Mouse (Mus musculus) limb, embryonic 15.5 days (tissue): ENCODE data around the gene Metrnl. TPM values are rescaled to one million over a fixed set of nuclear protein-coding genes. Genes with fewer than 3 reads are reported as not detected.
A peak's percentile ranks its signal among the peaks of the same experiment; 100 is the strongest.

Source experiments
- ATAC-seq: fragments of 200-750 bp; cut with Nextera tagmentation; 2 replicates; pipeline ENCODE4 v1.8.0; 2017; ENCODE audit warnings: low read depth, moderate TSS enrichment; ENCODE audit not compliant: insufficient number of reproducible peaks, low FRiP score, low TSS enrichment
- H3K27ac ChIP-seq: fragments of 300-500 bp; sonication (generic); 2 replicates; pipeline ENCODE4 v1.5.1; 2015; ENCODE audit warnings: moderate library complexity, mild to moderate bottlenecking, inconsistent platforms
- H3K27me3 ChIP-seq: fragments of 300-500 bp; sonication (generic); 2 replicates; pipeline ENCODE4 v1.6.1; 2015; ENCODE audit warnings: inconsistent platforms
- H3K36me3 ChIP-seq: fragments of 300-500 bp; sonication (generic); 2 replicates; pipeline ENCODE4 v1.6.1; 2015; ENCODE audit warnings: inconsistent platforms
- H3K4me1 ChIP-seq: fragments of 300-500 bp; sonication (generic); 2 replicates; pipeline ENCODE4 v1.6.1; 2015; ENCODE audit warnings: inconsistent platforms
- H3K4me2 ChIP-seq: fragments of 300-500 bp; sonication (generic); 2 replicates; pipeline ENCODE4 v1.6.1; 2015; ENCODE audit warnings: mild to moderate bottlenecking, inconsistent platforms
- H3K4me3 ChIP-seq: fragments of 300-500 bp; sonication (generic); 2 replicates; pipeline ENCODE4 v1.5.1; 2015; ENCODE audit warnings: mild to moderate bottlenecking, inconsistent platforms
- H3K9ac ChIP-seq: fragments of 300-500 bp; sonication (generic); 2 replicates; pipeline ENCODE4 v1.6.1; 2015; ENCODE audit warnings: inconsistent platforms
- H3K9me3 ChIP-seq: fragments of 300-500 bp; sonication (generic); 2 replicates; pipeline ENCODE4 v1.6.1; 2016; ENCODE audit warnings: inconsistent platforms
- WGBS: fragments of 180-500 bp; shearing (Covaris S2); methylation state at CpG from one replicate; pipeline ENCODE4 v1.1.7; 2015; 5-methylcytosine and 5-hydroxymethylcytosine counted together
- polyA plus RNA-seq: library from polyadenylated mRNA; unstranded; fragments of >200 nt; fragmentation: Nextera tagmentation; extraction: Ambion mirVana; gene quantifications from 2 replicates; pipeline ENCODE4 v1.2.1, GENCODE M21; 2015

Metrnl gene
- polyA plus RNA-seq, 1 experiment from 2014 or later = 77.1 TPM

GRCm38 (mm10) chr11:121667541-121667940 lies 33.8 kb upstream of the Metrnl start:
- Histone ChIP-seq H3K9me3 (no peaks in the 10 kb centered on the region), H3K4me3 (no peak overlapping the region), H3K9ac (no peak overlapping the region), H3K4me1 (peaks cover 6% of the 10 kb centered on the region; the same call in 1 of the 2 replicates), H3K36me3 (peaks cover 17% of the 10 kb centered on the region), H3K4me2 (no peak overlapping the region), H3K27me3 (no peaks in the 10 kb centered on the region), H3K27ac (no peak overlapping the region)
- 69% methylated on average over 4 of the region's 4 CpGs for whole genome bisulfite sequencing
- ATAC-seq = no peak

DNA sequence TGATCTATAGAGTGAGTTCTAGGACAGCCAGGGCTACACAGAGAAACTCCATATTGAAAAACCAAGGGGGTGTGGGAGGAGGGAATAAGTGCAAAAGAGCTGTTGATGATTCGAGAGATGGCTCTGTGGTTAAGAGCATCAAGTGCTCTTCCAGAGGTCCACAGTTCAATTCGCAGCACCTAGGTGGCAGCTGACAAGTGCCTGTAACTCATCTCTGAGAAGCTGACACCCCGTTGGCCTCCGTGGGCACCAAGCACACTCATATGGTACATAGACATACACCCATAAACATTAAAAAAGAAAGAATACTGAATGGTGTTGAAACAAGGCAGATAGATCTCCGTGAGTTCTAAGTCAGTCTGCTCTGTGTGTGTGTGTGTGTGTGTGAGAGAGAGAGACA lies 32.6 kb upstream of the Metrnl start:
- Histone ChIP-seq H3K9ac (no peak overlapping the region), H3K27ac (no peak overlapping the region), H3K9me3 (no peaks in the 10 kb centered on the region), H3K27me3 (no peaks in the 10 kb centered on the region), H3K36me3 (peaks cover 14% of the 10 kb centered on the region), H3K4me3 (no peak overlapping the region), H3K4me1 (peaks cover 11% of the 10 kb centered on the region), H3K4me2 (no peak overlapping the region)
- WGBS = 91% methylated on average over 5 of the region's 5 CpGs
- ATAC-seq = no peak

GRCm38 (mm10) chr11:121670926-121671325 lies 30.4 kb upstream of the Metrnl start:
- Histone ChIP-seq H3K9me3 (no peaks in the 10 kb centered on the region), H3K36me3 (peaks cover 9% of the 10 kb centered on the region; the same call in 1 of the 2 replicates), H3K4me2 (no peak overlapping the region), H3K4me1 (peaks cover 14% of the 10 kb centered on the region), H3K4me3 (no peak overlapping the region), H3K27ac (no peak overlapping the region), H3K27me3 (no peaks in the 10 kb centered on the region), H3K9ac (no peak overlapping the region)
- 68% methylated on average over 5 of the region's 5 CpGs for WGBS
- no peak for ATAC-seq

- 2% methylated on average over 22 of the region's 22 CpGs for WGBS
- Histone ChIP-seq H3K27me3 (no peaks in the 10 kb centered on the region), H3K9me3 (no peaks in the 10 kb centered on the region), H3K9ac (peak overlapping the region; percentile 57), H3K4me3 (peak overlapping the region; percentile 69), H3K36me3 (peaks cover 6% of the 10 kb centered on the region; the same call in 1 of the 2 replicates), H3K4me2 (peak overlapping the region; percentile 78), H3K4me1 (peaks cover 14% of the 10 kb centered on the region), H3K27ac (peak overlapping the region; percentile 94)
- peak; percentile 31; the same call in 1 of the 2 replicates for ATAC-seq
These were observed 28.9 kb upstream of the Metrnl start for GRCm38 (mm10) chr11:121672312-121672989.

DNA sequence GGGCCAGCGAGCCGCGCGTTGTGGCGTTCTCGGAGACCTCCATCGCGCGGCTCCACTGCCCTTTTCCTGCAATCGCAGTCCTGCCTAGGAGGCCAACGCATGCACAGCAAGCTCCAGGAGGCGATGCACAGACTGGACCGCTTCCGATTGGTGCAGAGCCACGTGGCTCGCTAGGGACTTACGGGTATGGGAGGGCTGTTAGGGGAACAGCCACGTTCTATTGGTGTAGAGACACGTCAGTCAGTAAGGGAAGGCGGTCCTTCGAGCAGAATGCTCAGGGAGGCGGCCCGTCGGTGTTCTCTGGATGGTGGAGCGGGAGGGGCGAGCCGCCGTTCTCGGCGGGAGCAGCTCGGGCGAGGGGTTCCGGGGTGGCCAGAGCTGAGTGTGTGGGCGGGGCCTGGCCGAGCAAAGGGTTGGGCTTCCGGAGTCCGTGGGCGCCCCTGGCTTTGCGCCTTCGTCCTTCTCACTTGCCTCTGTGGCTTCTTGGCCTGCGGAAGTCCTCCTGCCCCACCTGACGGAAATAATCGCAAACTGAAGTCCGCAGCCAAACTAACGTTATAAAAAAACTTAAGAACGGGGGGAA lies 28.3 kb upstream of the Metrnl start, which contains the start of gene B3gntl1:
Gene B3gntl1, minus strand, starts transcription at position 164 of the 583 bp plus-strand sequence.
- Histone ChIP-seq H3K4me1 (peaks cover 14% of the 10 kb centered on the region), H3K4me3 (peak within 1 kb of the TSS; percentile 69), H3K4me2 (peak within 1 kb of the TSS; percentile 78), H3K27ac (peak within 1 kb of the TSS; percentile 94), H3K9ac (peak within 1 kb of the TSS; percentile 57), H3K27me3 (no peaks in the 10 kb centered on the region), H3K36me3 (0 out of 2 replicates have a peak, but pooled peaks cover under 1% of the 10 kb centered on the region), H3K9me3 (no peaks in the 10 kb centered on the region)
- WGBS = under 1% methylated on average over 46 of the region's 46 CpGs
- ATAC-seq = peak; percentile 100

- Histone ChIP-seq H3K36me3 (no peaks in the 10 kb centered on the region), H3K4me3 (peak overlapping the region; percentile 69), H3K4me1 (peaks cover 14% of the 10 kb centered on the region), H3K9me3 (no peaks in the 10 kb centered on the region), H3K27me3 (no peaks in the 10 kb centered on the region), H3K9ac (peak overlapping the region; percentile 5; the same call in 1 of the 2 replicates), H3K27ac (peak overlapping the region; percentile 86), H3K4me2 (peak overlapping the region; percentile 78)
- WGBS = 71% methylated on average over 7 of the region's 7 CpGs
- ATAC-seq = no peak; the same call in 1 of the 2 replicates
These were observed 27.7 kb upstream of the Metrnl start for GRCm38 (mm10) chr11:121673629-121674028.

DNA sequence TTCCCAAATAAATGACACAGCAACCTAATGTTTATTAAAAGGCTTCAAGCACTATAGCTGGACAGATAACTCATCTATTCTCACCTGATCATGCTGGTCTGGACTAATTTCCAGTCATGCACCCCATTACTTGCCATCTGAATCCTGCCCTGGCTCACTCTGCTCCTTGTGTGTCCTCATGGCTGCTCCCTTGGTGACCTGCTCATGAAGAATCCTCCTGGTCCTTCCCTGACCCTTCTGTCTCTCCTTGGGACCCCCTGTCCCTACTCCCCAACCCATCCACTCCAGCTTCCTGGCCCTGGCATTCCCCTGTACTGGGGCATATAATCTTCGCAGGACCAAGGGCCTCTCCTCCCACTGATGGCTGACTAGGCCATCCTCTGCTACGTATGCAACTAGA lies 24.5 kb upstream of the Metrnl start:
- Histone ChIP-seq H3K36me3 (no peaks in the 10 kb centered on the region), H3K9ac (no peak overlapping the region), H3K4me1 (peaks cover 14% of the 10 kb centered on the region), H3K27me3 (no peaks in the 10 kb centered on the region), H3K9me3 (no peaks in the 10 kb centered on the region), H3K4me2 (no peak overlapping the region), H3K27ac (no peak overlapping the region), H3K4me3 (no peak overlapping the region)
- no peak for ATAC-seq
- WGBS = 94% methylated on average over 2 of the region's 2 CpGs

DNA sequence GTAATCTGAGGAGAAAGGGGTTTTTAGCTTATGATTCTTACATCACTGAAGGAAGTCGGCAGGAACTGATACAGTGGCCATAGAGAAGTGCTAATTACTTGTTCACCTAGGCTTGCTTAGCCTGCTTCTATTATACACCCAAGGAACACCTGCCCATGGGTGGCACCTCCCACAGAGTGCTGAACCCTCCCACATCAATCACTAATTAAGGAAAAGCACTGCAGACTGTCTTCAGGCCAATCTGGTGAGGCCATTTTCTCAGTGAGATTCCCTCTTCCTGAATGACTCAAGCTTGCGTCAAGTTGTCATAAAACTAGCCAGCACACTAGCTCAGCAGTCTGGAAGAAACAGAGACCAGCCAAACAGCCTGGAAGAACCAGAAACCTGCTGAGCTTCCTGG lies 21.8 kb upstream of the Metrnl start:
- Histone ChIP-seq H3K4me1 (no peaks in the 10 kb centered on the region), H3K27ac (no peak overlapping the region), H3K4me3 (no peak overlapping the region), H3K27me3 (no peaks in the 10 kb centered on the region), H3K36me3 (no peaks in the 10 kb centered on the region), H3K9me3 (no peaks in the 10 kb centered on the region), H3K4me2 (no peak overlapping the region), H3K9ac (no peak overlapping the region)
- no peak for ATAC-seq
- 54% methylated on average over 2 of the region's 2 CpGs for WGBS

DNA sequence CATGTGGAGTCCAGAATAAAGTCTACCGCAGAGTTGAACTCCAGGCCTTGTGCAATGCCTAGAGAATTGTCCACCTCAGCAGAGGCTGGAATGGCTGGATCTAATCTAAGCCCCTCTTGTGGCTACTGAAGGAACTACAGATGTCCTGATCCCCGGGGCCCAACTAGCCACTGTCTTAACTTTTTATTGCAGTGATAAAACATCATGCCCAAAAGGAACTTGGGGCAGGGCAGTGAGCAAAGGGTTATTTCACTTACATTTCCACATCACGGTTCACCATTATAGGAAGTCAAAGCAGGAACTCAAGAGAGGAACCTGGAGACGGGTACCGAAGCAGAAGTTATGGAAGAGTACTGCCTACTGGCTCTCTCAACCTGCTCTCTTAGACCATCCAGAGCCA lies 20.6 kb upstream of the Metrnl start:
- Histone ChIP-seq H3K4me3 (no peak overlapping the region), H3K4me2 (no peak overlapping the region), H3K9ac (no peak overlapping the region), H3K4me1 (no peaks in the 10 kb centered on the region), H3K9me3 (no peaks in the 10 kb centered on the region), H3K27ac (no peak overlapping the region), H3K36me3 (no peaks in the 10 kb centered on the region), H3K27me3 (no peaks in the 10 kb centered on the region)
- no peak for ATAC-seq
- 58% methylated on average over 5 of the region's 5 CpGs for WGBS

DNA sequence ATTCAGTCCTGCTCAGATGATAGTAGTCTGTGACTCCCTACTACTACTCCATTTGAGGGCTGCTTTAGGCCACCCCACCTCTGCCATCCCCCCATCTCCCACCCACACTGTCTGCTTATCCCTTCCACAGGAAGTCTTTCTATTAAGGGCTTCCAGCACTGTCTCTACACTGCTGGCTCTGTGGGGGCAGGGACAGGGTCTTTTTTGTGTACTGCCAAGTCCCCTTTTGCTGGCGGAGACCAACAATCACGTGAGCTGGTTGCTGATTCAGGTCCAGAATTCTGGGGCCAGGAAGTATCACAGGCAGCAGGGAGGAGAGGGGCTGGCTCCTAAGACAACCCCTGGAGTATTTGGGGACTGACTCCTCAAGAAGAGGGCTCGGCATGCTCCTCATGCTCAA lies 18.1 kb upstream of the Metrnl start:
- no peak overlapping the region for H3K27ac ChIP-seq
- H3K9ac ChIP-seq = no peak overlapping the region
- no peak overlapping the region for H3K4me3 ChIP-seq
- ATAC-seq = no peak
- H3K4me2 ChIP-seq = no peak overlapping the region
- WGBS = 51% methylated on average over 3 of the region's 3 CpGs
- H3K36me3 ChIP-seq = no peaks in the 10 kb centered on the region
- no peaks in the 10 kb centered on the region for H3K9me3 ChIP-seq
- peaks cover 13% of the 10 kb centered on the region for H3K4me1 ChIP-seq
- no peaks in the 10 kb centered on the region for H3K27me3 ChIP-seq

DNA sequence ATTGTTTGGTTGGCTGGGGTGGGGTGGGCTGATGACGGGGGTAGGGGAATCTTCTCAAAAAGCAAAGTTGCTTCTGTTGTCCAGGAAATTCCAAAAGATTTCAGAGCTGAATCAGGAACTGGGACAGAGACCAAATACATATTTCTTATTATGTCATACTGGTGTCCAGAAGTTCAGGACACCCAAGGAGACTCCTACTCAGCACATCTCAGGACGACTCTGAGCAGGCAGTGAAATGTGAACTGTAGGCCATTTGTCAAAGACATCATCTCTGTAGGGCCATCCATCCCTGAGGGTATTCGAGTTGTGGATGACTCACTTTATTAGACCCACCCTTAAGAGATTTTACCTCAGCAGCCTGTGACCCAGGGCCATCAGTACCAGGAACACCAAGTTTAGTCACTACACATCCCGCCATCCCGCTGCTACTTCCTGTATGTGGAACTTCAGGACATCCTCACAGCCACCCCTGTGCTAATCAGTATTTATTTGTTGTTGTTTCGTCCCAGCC lies 15.8 kb upstream of the Metrnl start:
- H3K9me3 ChIP-seq = no peaks in the 10 kb centered on the region
- H3K4me2 ChIP-seq = no peak overlapping the region
- H3K27ac ChIP-seq = no peak overlapping the region
- ATAC-seq = no peak
- 66% methylated on average over 6 of the region's 6 CpGs for WGBS
- no peaks in the 10 kb centered on the region for H3K27me3 ChIP-seq
- H3K4me3 ChIP-seq = no peak overlapping the region
- H3K36me3 ChIP-seq = no peaks in the 10 kb centered on the region
- H3K4me1 ChIP-seq = peaks cover 13% of the 10 kb centered on the region
- no peak overlapping the region for H3K9ac ChIP-seq

DNA sequence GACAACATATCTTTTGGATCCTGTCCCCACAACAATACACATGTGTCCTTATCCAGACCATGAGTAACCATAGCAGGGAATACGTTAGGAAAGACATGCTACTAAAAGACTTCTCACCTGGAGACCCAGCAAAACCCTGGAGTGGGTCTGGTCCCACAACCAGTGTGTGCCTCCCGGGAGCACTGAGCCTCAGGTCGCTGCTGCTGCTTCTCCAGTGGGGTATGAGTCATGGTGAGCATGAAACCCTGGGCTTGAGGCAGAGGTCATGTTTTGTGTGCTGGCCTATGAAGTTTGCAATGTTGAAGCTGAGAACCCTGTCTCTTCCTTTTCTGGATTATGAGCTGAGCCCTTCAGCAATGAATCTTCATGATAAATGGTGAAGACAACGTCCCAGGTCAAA lies 15.3 kb upstream of the Metrnl start:
- Histone ChIP-seq H3K27me3 (no peaks in the 10 kb centered on the region), H3K27ac (peak overlapping the region; percentile 65; the same call in 1 of the 2 replicates), H3K4me1 (peaks cover 13% of the 10 kb centered on the region), H3K4me2 (no peak overlapping the region), H3K9ac (no peak overlapping the region), H3K4me3 (no peak overlapping the region), H3K9me3 (no peaks in the 10 kb centered on the region), H3K36me3 (no peaks in the 10 kb centered on the region)
- no peak for ATAC-seq
- 69% methylated on average over 4 of the region's 4 CpGs for WGBS
